Mouse (Mus musculus) heart, adult 11 months (tissue): ENCODE measurements at regions not wholly inside any gene's neighbourhood (a gene's known extent, or its start where the extent isn't known, plus 50 kb on each side); places are given as distances from the start of the nearest gene placed in this dataset.
A peak's percentile ranks its signal among the peaks of the same experiment; 100 is the strongest.

Experiments
- DNase-seq: peaks from one replicate; pipeline ENCODE4 v3.0.0; 2022

DNA sequence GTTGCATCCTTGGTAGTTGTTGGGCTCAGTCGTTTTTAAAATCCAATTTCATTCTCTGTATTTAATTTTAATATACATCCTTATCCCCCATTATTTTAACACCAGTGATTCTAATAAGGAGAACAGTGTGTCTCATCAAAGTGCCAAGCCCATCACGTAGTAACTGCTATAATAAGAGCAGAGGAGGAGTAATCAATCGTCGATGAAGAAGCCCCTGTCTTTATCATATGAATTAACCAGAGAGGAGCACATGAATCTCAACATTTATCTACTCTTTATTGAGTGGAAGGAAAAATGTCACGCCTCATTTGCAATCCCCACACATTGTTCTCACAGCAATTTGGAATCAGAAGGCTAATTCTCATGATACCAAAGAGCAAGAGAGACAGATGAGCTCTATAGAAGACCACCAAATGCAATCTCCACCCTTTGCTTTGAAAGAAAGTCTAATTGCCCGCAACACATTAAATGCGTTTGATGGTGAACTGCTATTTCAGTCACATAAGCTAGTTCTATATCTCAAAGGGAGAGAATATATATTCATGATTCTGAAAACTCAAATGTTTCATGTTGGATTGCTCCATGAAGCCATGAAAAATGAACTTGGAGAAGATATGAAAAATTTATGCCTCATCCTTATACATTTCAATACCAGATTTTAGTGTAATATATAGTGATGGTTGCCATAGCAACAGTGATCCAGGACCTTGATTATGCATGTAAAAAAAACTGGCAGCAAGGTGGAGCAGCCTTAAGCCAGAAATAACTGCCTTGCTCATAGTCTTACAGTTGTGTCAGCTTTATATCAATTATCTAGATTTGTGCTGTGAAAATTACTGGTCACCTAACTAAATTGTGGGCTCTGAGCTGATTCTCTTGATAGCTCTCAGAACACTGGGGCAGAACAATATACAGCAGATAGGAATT lies 244.2 kb downstream of the Tmsb4x start:
- no peak for DNase-seq

DNA sequence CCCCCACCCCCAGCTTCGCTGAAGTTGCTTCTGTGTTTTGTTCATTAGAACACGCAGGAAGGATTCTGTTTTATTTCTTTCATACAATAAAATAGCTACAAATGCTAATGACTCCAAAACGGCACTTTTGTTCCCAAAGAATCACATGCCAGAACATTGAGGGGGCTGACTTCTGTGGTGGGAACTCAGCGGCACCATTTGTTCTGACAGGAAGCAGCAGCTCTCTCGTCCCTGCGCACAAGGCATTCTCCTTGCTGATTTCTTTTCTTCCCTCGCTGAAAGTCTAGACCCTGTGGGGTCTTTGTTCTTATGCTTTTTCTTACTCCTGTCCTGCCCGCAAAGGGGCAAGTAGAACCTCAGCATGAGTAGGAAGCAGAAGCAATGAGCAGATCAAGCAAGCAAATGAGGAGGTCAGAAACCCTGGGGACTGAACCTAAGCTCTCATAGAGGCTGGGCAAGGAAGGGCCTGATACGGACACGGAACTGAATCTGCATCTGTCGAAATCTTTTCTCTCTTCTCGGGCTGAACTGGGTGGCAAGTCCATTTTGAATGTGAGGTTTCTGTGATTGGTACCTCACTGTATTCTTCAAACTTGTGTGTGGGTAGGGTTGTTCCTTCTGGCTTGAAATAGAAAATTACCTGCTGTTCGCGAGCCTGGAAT lies 256.5 kb downstream of the Tmsb4x start:
- DNase-seq = peak; percentile 78

DNA sequence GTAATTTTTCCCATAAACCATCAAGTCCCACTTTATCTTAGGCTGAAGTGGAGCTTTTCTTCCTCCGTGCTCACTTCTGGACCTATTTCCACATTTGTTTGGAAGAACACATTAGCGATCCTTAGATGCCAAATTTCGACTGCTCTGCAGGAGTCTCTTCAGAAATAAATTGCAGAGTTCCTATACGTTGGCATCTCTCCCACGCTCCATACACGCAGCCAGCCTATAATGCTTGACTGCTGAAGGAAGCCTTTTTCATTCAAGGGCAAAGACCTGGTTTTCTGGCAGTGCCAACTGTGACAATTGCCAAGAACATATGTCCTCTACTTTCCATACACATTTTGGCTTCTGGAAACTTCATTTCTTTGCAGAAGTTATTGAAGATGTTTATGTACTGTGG lies 258.1 kb downstream of the Tmsb4x start:
- no peak for DNase-seq

DNA sequence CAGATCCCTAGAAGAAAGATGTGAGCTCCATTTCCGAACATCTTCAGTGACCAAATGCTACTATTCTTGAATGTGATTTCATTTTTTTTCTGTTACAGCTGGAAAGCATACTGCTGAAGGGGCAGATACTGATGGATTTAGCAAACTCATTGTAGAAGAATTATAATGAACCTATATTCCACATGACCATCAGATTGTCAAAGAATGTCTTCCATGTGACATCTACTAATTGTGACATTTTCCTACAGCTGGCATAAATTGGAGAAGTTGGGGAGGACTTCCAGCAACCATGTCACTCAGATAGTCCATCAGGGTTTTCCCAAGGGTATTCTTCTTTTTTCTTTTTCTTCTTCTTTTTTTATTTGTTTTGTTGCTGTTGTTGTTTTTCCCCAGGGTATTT lies 263.2 kb downstream of the Tmsb4x start:
- DNase-seq = no peak

DNA sequence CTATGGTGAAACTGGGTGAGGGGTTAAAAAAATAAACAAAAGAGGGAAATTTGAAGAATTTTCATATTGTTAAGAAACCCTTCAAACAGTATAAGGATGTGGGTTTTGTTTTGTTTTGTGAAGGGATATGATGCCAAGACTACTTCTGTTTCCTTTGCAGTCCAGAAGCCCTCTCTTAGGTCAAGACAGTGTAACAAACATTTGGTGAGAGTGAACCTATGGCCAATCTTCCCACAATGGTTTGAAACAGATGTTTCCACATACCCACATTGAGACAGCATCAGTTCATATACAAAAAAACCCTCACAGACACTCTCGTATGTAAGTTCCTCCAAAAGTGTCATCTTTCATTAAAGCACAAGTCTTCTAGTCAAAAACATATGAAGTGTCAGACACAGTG lies 263.6 kb downstream of the Tmsb4x start:
- DNase-seq = no peak

DNA sequence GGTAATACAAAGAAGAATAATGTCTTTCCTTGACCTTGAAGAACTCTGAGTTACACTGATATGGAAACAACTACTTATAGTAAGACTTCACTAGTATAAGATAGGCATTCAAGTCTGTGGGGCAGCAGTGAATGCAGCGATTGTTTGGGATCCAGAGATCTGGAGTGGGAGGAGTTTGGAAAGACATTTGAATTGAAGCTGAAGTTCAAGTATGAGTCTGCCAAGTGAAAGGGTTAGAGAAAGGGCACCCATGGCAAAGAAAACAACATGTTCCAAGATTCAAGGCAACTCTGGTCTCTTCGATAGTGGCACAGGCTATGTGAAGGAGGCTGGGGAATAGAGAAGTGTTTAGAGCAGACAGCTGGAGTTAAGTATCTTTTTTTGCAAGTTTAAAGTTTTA lies 275.3 kb downstream of the Tmsb4x start:
- DNase-seq = no peak

DNA sequence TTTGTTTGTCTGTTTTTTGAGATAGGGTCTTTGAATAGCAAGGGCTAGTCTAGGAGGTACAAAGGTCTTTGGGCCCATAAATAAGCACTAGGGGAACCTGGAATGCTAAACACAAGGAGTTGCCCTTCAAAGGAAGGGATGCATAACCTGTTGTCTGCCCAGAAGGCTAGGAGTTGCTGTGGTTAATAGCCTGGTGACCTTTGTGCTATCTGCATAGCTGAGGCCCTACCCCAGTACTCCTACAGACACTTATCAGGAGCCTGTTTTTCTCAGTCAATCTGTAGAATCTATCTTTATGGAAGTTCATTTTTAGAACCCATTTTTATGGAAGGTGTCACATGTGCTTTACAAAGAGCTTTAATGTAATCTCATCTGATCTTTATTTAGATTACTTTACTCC lies 276.6 kb downstream of the Tmsb4x start:
- no peak for DNase-seq

DNA sequence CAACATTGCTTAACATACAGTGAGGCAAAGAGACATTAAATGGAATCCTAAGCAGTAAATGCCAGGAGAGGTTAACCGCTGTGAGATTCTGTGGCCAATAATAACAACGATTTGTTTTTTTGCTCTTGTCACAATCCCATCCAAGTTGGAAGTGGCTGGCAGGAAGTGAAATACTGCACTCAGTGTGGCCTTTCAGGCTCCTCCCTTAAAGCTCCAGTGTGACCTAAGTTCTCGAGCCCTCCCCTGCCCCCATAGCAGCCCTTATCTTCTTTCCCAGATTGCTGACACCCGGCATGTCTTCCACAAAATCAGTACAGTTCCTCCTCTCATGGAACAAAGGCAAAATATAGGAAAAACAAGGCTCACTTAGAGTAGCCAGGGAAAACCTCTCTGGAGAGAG lies 278.1 kb downstream of the Tmsb4x start:
- DNase-seq = peak; percentile 97

DNA sequence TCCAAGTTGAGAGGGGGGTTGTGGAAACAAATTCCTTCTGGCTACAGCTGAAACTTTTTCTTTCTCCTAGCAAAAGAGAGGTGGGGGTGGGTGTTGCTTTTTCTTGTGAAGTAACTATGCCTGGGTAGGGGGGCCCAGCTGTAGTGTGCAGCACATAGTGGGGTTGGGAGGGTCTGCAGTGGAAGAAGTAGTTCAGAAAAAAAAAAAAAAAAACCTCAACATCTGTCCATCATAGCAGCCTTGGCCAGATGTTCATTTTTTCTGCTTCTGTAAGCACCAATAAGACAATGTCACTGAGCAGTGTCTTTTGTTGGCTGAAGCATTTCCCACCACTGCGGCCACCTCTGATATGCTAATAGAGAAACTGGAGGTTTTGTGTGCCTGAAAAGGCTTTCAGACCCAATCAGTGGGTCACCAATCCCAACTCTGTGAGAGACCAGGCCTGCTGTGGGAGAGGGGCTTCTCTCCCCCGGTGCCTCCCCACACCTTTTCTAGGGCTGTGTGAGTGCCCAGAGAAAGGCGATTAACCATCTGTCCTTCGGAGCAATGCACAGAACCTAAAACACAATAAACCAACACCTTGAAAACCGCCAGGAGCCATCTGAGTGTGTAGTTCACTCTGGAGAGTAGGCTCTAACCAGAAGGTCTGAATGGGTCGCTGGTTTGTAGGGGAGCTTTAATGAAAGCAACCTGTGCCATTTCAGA lies 279.2 kb downstream of the Tmsb4x start:
- DNase-seq = no peak

DNA sequence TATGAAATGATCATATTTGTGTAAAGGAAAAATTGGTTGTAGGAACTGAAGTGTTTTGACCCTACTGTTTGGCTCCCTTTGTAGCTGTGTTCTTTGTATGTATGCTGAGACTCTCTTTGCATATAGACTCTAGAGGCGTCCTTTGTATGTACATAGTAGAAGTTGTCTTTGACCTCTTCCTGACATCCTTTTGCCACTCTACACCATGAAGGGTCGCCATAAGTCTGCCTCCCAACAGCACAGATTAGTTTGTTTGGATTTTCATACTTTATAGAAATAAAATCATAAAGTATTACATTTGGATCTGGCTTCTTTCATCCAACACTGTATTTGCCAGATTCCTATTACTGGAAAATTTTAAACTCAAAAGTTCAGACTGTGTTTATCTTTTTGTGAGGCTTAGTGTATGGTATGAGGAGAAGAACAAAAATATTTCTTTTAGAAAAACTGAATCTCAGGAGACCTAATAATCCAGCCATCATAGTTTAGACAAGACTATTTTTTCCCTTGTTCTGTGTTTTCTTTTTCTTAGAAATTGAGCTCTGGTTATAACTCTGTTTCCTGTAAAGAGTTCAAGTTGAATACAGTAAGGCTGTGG lies 293.7 kb downstream of the Tmsb4x start:
- peak; percentile 21 for DNase-seq

DNA sequence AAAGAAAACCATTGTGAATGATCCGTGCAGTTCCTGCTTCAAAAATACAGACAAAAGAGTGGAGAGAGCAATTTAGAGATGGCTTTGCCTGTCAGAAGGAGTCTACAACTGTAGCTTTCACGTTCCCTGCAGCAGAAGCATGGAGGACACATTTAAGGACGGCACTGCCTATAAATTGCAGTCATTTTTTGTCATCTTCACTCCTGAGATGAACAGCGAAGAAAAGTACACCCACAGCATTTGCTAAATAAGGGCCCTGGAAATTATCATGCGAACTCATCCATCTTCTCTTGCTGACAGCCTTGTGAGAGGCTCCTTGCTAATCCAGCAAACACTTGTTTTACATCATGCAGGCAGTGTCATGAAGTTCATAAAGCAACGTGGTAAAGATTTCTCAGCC lies 302.5 kb downstream of the Tmsb4x start:
- DNase-seq = no peak

DNA sequence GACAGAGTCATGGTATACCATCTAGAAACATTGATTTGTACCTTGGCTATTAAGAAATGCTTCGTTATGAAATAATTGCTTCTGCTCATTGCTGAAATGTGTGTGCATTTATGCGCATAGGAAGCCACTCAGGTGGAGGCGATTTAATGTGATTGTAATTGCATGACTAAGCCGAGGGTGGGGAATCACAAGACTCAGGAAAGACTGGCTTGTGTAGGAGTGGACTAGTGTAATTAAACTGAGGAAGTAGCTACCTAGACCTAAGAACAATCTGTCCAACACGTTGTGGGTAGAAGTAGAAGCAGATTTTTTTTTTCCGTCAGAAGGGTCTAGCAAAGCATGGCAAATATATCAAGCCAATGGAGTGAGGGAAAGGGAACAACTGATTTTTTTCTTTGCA lies 308.4 kb downstream of the Tmsb4x start:
- DNase-seq = no peak

DNA sequence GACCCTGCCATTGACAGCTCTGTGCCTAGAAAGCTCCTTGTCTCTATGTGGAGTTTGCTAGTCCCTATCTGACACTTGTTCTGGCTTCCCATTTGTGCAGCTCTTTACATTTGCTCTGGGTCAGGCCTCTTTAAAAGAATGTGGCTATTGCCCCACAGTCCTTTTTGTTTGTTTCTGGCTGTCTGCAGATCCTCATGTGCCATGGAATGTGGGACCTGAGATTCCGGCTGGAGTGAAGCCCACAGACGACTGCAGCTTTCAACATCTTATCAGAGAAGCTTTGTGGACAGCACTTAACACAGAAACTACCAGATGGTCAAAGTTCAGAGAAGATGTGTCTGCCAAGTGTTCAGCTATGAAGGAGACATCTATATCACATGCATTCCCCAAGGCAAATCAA lies 309.7 kb upstream of the Egfl6 start:
- peak; percentile 58 for DNase-seq

DNA sequence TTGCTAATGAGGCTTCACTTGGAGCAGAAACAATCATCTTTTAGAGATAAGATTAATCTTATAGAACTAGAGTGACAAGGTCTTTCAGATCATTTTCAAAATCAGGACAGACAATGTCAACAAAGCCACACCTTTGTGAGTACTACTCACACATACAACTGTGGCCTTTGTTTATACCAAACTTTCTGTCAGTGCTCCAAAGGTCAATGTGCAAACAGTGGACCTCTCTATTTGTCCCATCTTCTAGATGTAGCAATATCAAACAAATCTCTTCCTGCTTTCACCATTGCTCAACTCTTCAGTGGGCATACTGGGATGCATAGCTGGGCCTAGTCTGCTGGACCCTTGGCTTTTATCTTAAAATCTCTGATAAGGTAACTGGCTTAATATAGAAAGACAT lies 300.9 kb upstream of the Egfl6 start:
- no peak for DNase-seq

DNA sequence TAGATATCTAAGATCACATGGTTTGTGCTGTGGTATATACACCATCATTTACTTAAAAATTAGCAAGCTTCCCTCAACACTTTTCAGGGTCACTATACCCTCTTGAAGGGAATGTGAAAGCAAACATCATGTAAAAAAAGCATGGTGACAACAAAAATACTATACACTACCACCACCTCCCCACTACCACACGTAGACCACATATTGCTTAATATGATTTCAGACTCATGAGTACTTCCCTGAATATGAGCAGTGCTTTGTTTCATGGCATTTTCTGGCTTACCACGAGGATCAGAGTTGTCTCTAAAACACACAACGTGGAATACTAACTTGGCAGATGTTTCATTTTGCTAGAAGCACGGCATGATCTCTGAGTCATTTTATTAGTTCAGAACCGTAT lies 284.0 kb upstream of the Egfl6 start:
- DNase-seq = no peak

DNA sequence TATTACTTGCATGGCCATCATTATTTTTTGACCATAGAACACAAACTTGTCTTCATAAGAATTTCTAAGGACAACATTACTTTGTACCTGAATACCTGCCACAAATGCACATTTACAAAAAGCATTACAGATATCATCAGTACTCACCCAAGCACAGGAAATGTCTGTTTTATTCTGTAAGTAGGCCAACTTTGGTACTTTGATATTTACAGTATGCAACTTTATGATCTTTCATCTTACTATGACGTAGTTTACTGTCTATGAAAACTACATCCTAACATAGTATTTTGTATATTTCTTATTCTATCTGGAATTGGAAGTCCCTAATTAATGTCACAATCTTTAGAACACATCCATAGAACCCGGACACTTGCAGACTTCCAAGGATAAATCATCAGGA lies 282.2 kb upstream of the Egfl6 start:
- no peak for DNase-seq
